Mouse (Mus musculus) MEL (cell line): ENCODE results near the gene Gm17657. TPM values are rescaled to one million over a fixed set of nuclear protein-coding genes. Genes with fewer than 3 reads are reported as not detected.

Experiments
- DNase-seq: peaks from one replicate; pipeline ENCODE4 v3.0.0; 2011; ENCODE audit warnings: low read depth, low spot score
- H3K27ac ChIP-seq: 2 replicates; pipeline ENCODE4 v1.5.1; 2012; ENCODE audit warnings: low read depth, mild to moderate bottlenecking, control low read depth, low read length, moderate library complexity; ENCODE audit not compliant: control insufficient read depth
- H3K27me3 ChIP-seq, 2 experiments: fragments of 150-350 bp in 1 of 2; sonication (generic) in 1 of 2; 2 replicates each; pipeline ENCODE4 v1.6.1; 2012; ENCODE audit warnings: low read length in 2 of 2, mild to moderate bottlenecking in 2 of 2, improper control_type of control experiment in 1 of 2, moderate library complexity in 1 of 2; ENCODE audit not compliant: insufficient read depth in 2 of 2, control insufficient read depth in 1 of 2
- H3K36me3 ChIP-seq, 2 experiments: 2 replicates each; pipeline ENCODE4 v1.6.1; 2012 to 2014; ENCODE audit warnings: low read length in 2 of 2, improper control_type of control experiment in 1 of 2, inconsistent platforms in 1 of 2, mild to moderate bottlenecking in 1 of 2; ENCODE audit not compliant: insufficient read depth in 2 of 2, control insufficient read depth in 1 of 2
- H3K4me1 ChIP-seq, 2 experiments: fragments of 150-350 bp in 1 of 2; sonication (generic) in 1 of 2; 2 replicates each; pipeline ENCODE4 v1.6.1; 2012; ENCODE audit warnings: low read length in 2 of 2, improper control_type of control experiment in 1 of 2, mild to moderate bottlenecking in 1 of 2; ENCODE audit not compliant: insufficient read depth in 2 of 2, control insufficient read depth in 1 of 2
- H3K4me3 ChIP-seq, 2 experiments: fragments of 150-350 bp in 1 of 2; sonication (generic) in 1 of 2; 2 replicates each; pipeline ENCODE4 v1.5.1; 2012; ENCODE audit warnings: low read depth in 2 of 2, low read length in 2 of 2, mild to moderate bottlenecking in 2 of 2, moderate library complexity in 2 of 2, control low read depth in 1 of 2, improper control_type of control experiment in 1 of 2; ENCODE audit not compliant: control insufficient read depth in 1 of 2, insufficient read depth in 1 of 2
- H3K79me2 ChIP-seq: 2 replicates; pipeline ENCODE4 v1.6.1; 2012; ENCODE audit warnings: mild to moderate bottlenecking, low read length, moderate library complexity; ENCODE audit not compliant: control insufficient read depth, poor library complexity, insufficient read depth
- H3K9ac ChIP-seq: 2 replicates; pipeline ENCODE4 v1.6.1; 2012; ENCODE audit warnings: low read depth, mild to moderate bottlenecking, control low read depth, low read length, moderate library complexity; ENCODE audit not compliant: control insufficient read depth, poor library complexity, severe bottlenecking
- H3K9me3 ChIP-seq: fragments of 150-350 bp; sonication (generic); replicated peaks from 2 replicates; pipeline ENCODE4 v1.6.1; 2012; ENCODE audit warnings: mild to moderate bottlenecking, low read length, improper control_type of control experiment, moderate library complexity; ENCODE audit not compliant: insufficient read depth
- BHLHE40 ChIP-seq: IDR thresholded peaks from 2 replicates; pipeline ENCODE4 v1.6.1; 2012; ENCODE audit warnings: low read depth, mild to moderate bottlenecking, inconsistent platforms, low read length, improper control_type of control experiment, borderline replicate concordance
- CHD2 ChIP-seq: IDR thresholded peaks from 2 replicates; pipeline ENCODE4 v1.6.1; 2011; ENCODE audit warnings: low read length, improper control_type of control experiment
- CTCF ChIP-seq, 3 experiments: IDR thresholded peaks in 2 of 3; conservative IDR thresholded peaks in 1 of 3; 2 replicates each; pipeline ENCODE4 v1.5.1; 2011 to 2012; ENCODE audit warnings: low read length in 3 of 3, low read depth in 2 of 3, mild to moderate bottlenecking in 2 of 3, improper control_type of control experiment in 1 of 3, inconsistent platforms in 1 of 3, mixed read lengths in 1 of 3, moderate library complexity in 1 of 3; ENCODE audit not compliant: control insufficient read depth in 1 of 3, insufficient read depth in 1 of 3, poor library complexity in 1 of 3, severe bottlenecking in 1 of 3
- EP300 ChIP-seq, 2 experiments: IDR thresholded peaks; 2 replicates each; pipeline ENCODE4 v1.6.1; 2011; ENCODE audit warnings: improper control_type of control experiment in 2 of 2, low read length in 2 of 2, low read depth in 1 of 2, mild to moderate bottlenecking in 1 of 2
- GABPA ChIP-seq: IDR thresholded peaks from 2 replicates; pipeline ENCODE4 v1.6.1; 2012; ENCODE audit warnings: low read depth, mild to moderate bottlenecking, inconsistent platforms, low read length, improper control_type of control experiment, moderate library complexity
- HCFC1 ChIP-seq: IDR thresholded peaks from 2 replicates; pipeline ENCODE4 v1.6.1; 2012; ENCODE audit warnings: low read depth, mild to moderate bottlenecking, inconsistent platforms, low read length, improper control_type of control experiment, moderate library complexity
- JUND ChIP-seq: IDR thresholded peaks from 2 replicates; pipeline ENCODE4 v1.6.1; 2011; ENCODE audit warnings: low read depth, mild to moderate bottlenecking, improper control_type of control experiment, low read length
- MAFK ChIP-seq: IDR thresholded peaks from 2 replicates; pipeline ENCODE4 v1.6.1; 2011; ENCODE audit warnings: low read depth, mild to moderate bottlenecking, low read length, improper control_type of control experiment, borderline replicate concordance
- MAZ ChIP-seq: IDR thresholded peaks from 2 replicates; pipeline ENCODE4 v1.6.1; 2012; ENCODE audit warnings: low read depth, mild to moderate bottlenecking, inconsistent platforms, low read length, improper control_type of control experiment
- MYB ChIP-seq: IDR thresholded peaks from 2 replicates; pipeline ENCODE4 v1.6.1; 2011; ENCODE audit warnings: mild to moderate bottlenecking, low read depth, low read length, improper control_type of control experiment
- MYC ChIP-seq: IDR thresholded peaks from 2 replicates; pipeline ENCODE4 v1.6.1; 2011; ENCODE audit warnings: low read depth, mild to moderate bottlenecking, low read length, improper control_type of control experiment, moderate library complexity
- POLR2A ChIP-seq, 2 experiments: IDR thresholded peaks; 2 replicates each; pipeline ENCODE4 v1.6.1; 2011 to 2012; ENCODE audit warnings: low read length in 2 of 2, mild to moderate bottlenecking in 2 of 2, control low read depth in 1 of 2, improper control_type of control experiment in 1 of 2, low read depth in 1 of 2, moderate library complexity in 1 of 2; ENCODE audit not compliant: control insufficient read depth in 1 of 2, insufficient read depth in 1 of 2, poor library complexity in 1 of 2
- POLR2AphosphoS5 ChIP-seq: IDR thresholded peaks from 2 replicates; pipeline ENCODE4 v1.6.1; 2012; ENCODE audit warnings: low read depth, borderline replicate concordance, mild to moderate bottlenecking, inconsistent platforms, low read length, moderate library complexity, mixed read lengths
- RAD21 ChIP-seq: IDR thresholded peaks from 2 replicates; pipeline ENCODE4 v1.6.1; 2011; ENCODE audit warnings: mild to moderate bottlenecking, low read depth, low read length, improper control_type of control experiment
- RCOR1 ChIP-seq: IDR thresholded peaks from 2 replicates; pipeline ENCODE4 v1.6.1; 2012; ENCODE audit warnings: low read depth, mild to moderate bottlenecking, inconsistent platforms, low read length, improper control_type of control experiment
- SIN3A ChIP-seq: IDR thresholded peaks from 2 replicates; pipeline ENCODE4 v1.6.1; 2012; ENCODE audit warnings: low read length, improper control_type of control experiment, inconsistent platforms
- SMC3 ChIP-seq: IDR thresholded peaks from 2 replicates; pipeline ENCODE4 v1.6.1; 2011; ENCODE audit warnings: low read depth, low read length, improper control_type of control experiment
- TAL1 ChIP-seq: IDR thresholded peaks from 2 replicates; pipeline ENCODE4 v1.6.1; 2012; ENCODE audit warnings: mild to moderate bottlenecking, inconsistent platforms, low read length, moderate library complexity, mixed read lengths
- UBTF ChIP-seq: IDR thresholded peaks from 2 replicates; pipeline ENCODE4 v1.6.1; 2012; ENCODE audit warnings: low read depth, mild to moderate bottlenecking, inconsistent platforms, low read length, improper control_type of control experiment, moderate library complexity, borderline replicate concordance; ENCODE audit not compliant: insufficient read depth
- USF2 ChIP-seq, 2 experiments: IDR thresholded peaks; 2 replicates each; pipeline ENCODE4 v1.6.1; 2011 to 2012; ENCODE audit warnings: improper control_type of control experiment in 2 of 2, low read length in 2 of 2, borderline replicate concordance in 1 of 2, inconsistent platforms in 1 of 2, low read depth in 1 of 2, mild to moderate bottlenecking in 1 of 2; ENCODE audit not compliant: insufficient read depth in 1 of 2
- ZKSCAN1 ChIP-seq: IDR thresholded peaks from 2 replicates; pipeline ENCODE4 v1.6.1; 2012; ENCODE audit warnings: low read depth, mild to moderate bottlenecking, inconsistent platforms, low read length, improper control_type of control experiment, moderate library complexity
- ZMIZ1 ChIP-seq: IDR thresholded peaks from 2 replicates; pipeline ENCODE4 v1.6.1; 2012; ENCODE audit warnings: low read depth, mild to moderate bottlenecking, inconsistent platforms, low read length, improper control_type of control experiment, moderate library complexity
- ZNF384 ChIP-seq: IDR thresholded peaks from 2 replicates; pipeline ENCODE4 v1.6.1; 2012; ENCODE audit warnings: low read depth, mild to moderate bottlenecking, inconsistent platforms, low read length, improper control_type of control experiment
- polyA plus RNA-seq, 2 experiments: library from polyadenylated mRNA; stranded (reverse) in 1 of 2; unstranded in 1 of 2; fragments of >175 nt in 1 of 2; fragments of >200 nt in 1 of 2; gene quantifications; 2 replicates each; pipeline versions ENCODE4 v1.2.1 to v1.2.4; 2012; ENCODE audit warnings: low replicate concordance in 2 of 2, low read depth in 1 of 2; ENCODE audit not compliant: insufficient read length in 2 of 2, insufficient read depth in 1 of 2, missing spikeins in 1 of 2
- total RNA-seq: library from RNA; depleted of rRNA; stranded (reverse); fragments of 300-350 nt; gene quantifications from 2 replicates; pipeline ENCODE4 v1.2.3, GENCODE M21; 2012

Gene Gm17657
- total and polyA plus RNA-seq, 3 experiments: 0.31 to 2.7 TPM; not detected in 1

GRCm38 (mm10) chr17:29482632-29483031 is 66.8 kb downstream of the Gm17657 start:
- Histone ChIP-seq H3K4me1 (0 out of 4 replicates have a peak, but pooled peaks cover 0 to 3% of the 10 kb centered on the region in 2 experiments), H3K36me3 (peaks cover 0 to 2% of the 10 kb centered on the region in 2 experiments; a peak in 1 of 4 replicates), H3K27ac (no peak overlapping the region), H3K79me2 (no peaks in the 10 kb centered on the region), H3K9ac (no peak overlapping the region), H3K4me3 (no peak overlapping the region), H3K9me3 (no peaks in the 10 kb centered on the region), H3K27me3 (no peaks in the 10 kb centered on the region)
- TF ChIP-seq USF2 (IDR thresholded peaks at IDR 0.05; ENCODE audit: borderline replicate concordance in 1 of 2, insufficient read depth in 1 of 2, low read depth in 1 of 2, low read length in 2 of 2): no peak
- no peak for TF ChIP-seq SIN3A
- TF ChIP-seq POLR2AphosphoS5: no peak
- TF ChIP-seq GABPA: no peak
- TF ChIP-seq RAD21: peak; percentile 13
- TF ChIP-seq POLR2A (IDR thresholded peaks at IDR 0.05; ENCODE audit: control insufficient read depth in 1 of 2, insufficient read depth in 1 of 2, low read depth in 1 of 2, low read length in 2 of 2, poor library complexity in 1 of 2): no peak
- no peak for TF ChIP-seq UBTF
- no peak for TF ChIP-seq MAZ
- TF ChIP-seq BHLHE40: no peak
- TF ChIP-seq EP300 (IDR thresholded peaks at IDR 0.05; ENCODE audit: low read depth in 1 of 2, low read length in 2 of 2): no peak
- no peak for TF ChIP-seq JUND
- no peak for TF ChIP-seq TAL1
- no peak for TF ChIP-seq HCFC1
- TF ChIP-seq MYB: no peak
- no peak for TF ChIP-seq CHD2
- TF ChIP-seq ZKSCAN1: no peak
- no peak for TF ChIP-seq MAFK
- TF ChIP-seq ZMIZ1: no peak
- TF ChIP-seq RCOR1: no peak
- TF ChIP-seq ZNF384: no peak
- TF ChIP-seq CTCF (IDR thresholded peaks at IDR 0.05 in 2 of 3, conservative IDR thresholded peaks at IDR 0.05 in 1 of 3; ENCODE audit: control insufficient read depth in 1 of 3, insufficient read depth in 1 of 3, low read depth in 2 of 3, low read length in 3 of 3, poor library complexity in 1 of 3, severe bottlenecking in 1 of 3): peak; percentile 20 to 40 (median 34); a peak in 3 of 6 replicates
- peak; percentile 17; the same call in 1 of the 2 replicates for TF ChIP-seq SMC3
- no peak for TF ChIP-seq MYC
- no peak for DNase-seq
